Mouse (Mus musculus): ENCODE measurements around the gene Sema6b.

Sema6b gene

DNA sequence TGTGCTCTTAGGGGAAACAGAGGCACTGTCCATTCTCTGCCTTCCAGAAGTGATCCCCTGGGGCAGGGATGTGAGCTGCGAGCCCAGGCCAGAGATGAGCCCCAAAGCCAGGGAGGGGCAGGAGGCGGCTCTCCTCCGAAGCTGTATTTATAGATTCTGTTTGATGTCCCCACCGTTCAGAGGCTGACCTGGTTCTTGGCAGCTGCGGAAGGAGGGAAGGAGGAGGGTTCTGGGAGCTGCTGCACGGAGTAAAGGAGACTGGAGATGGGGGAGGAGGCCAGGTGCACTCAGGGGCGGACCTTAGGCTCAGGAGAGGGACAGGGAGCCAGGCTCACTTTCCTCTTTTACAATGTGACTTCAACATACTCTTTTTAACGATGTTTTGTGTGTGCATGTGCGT, 6.0 kb upstream of the Sema6b start:
- no peak for DNase-seq (ENCODE audit: low spot score)

DNA sequence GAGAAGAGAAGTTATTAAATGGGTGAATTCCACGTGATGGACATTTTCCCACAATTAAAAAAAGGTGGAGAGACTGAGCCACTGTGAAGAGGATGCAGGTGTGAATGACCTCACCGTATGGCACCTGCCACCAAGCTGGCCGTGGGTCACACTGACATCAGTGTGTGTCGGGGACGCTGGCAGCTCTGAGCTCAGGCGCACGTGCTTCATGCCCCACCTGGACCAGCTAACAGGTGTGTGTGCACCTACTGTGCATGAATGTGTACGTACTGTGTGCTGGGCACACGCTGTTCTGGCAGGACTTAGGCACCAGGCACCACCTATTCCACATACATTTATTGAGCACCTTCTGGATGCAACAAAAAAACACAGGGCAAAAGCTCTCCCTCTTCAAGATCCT, 4.4 kb upstream of the Sema6b start:
- DNase-seq (ENCODE audit: low spot score), result no peak

GRCm38 (mm10) chr17:56141702-56142605, 1.8 kb upstream of the Sema6b start:
- no peak for DNase-seq (ENCODE audit: low spot score)

DNA sequence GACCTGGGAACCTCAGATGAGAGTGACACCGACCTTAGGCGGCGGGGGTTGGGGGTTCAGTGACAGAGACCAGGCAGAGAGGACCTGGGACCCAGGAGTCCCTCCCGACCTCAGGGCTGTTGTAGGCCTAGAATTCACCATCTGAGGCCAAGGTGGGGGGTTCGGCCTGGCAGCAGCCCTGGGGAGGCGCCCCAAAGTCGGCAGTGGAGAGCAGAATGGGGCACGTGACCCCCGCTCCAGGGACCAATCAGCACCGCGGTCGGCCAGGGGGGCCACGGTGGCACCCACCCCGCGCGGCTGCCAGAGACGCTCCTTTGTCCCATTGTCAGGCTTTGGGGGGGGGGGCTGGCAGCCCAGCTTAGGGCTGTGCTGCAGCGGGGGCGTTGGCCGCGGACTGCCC, 788 bp downstream of the Sema6b start:
- DNase-seq (ENCODE audit: low spot score), result no peak

- no peak for DNase-seq (ENCODE audit: low spot score)
Observed at GRCm38 (mm10) chr17:56137839-56138613, 2.1 kb downstream of the Sema6b start.

DNA sequence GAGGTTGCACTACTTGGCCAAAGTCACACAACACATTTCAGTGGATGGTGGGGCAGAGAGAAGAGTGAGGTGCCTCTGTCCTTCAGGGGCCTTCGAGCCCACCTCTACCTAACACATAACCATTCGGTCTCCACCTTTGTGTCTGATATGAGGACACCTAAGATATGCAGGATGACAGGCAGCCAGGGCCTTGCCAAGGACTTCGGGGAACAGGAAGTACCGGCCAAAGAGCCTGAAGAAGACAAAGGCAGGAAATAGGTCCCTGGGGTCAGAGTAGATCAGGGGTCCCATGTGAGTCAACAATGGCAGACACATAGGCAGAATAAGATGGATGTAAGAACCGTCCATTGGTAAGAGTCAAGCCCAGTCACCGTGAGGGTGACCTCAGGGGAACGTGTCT, 3.6 kb downstream of the Sema6b start:
- no peak for DNase-seq (ENCODE audit: low spot score)

GRCm38 (mm10) chr17:56134463-56134971, 5.6 kb downstream of the Sema6b start:
- DNase-seq (ENCODE audit: low spot score), result no peak

GRCm38 (mm10) chr17:56133457-56134363, 6.4 kb downstream of the Sema6b start:
- DNase-seq (ENCODE audit: low spot score), result no peak

DNA sequence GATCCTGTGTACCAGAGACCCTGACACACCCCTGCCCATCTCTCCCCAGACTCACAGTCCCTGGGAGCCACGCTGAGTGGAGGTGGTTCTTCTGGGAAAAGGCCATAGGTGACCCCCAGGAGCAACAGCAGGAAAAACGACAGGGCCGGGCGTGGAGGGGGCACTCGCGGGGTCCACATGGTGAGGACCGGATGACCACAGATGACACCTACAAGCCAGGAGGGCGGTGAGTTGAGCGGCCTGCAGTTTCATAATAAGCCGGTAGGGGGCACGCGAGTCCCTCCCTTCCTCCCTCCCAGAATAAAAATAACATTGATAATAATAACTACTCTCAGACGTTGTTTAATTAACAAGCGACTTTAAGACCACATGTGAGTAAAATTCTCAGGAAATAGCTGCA, 7.5 kb downstream of the Sema6b start:
- no peak for DNase-seq (ENCODE audit: low spot score)

- DNase-seq (ENCODE audit: low spot score), result no peak
Observed at GRCm38 (mm10) chr17:56131814-56132213, 8.3 kb downstream of the Sema6b start.

GRCm38 (mm10) chr17:56131136-56131535, 9.0 kb downstream of the Sema6b start:
- DNase-seq (ENCODE audit: low spot score), result no peak

GRCm38 (mm10) chr17:56128246-56128645, 11.9 kb downstream of the Sema6b start:
- DNase-seq (ENCODE audit: low spot score), result no peak

GRCm38 (mm10) chr17:56126175-56126574, 14.0 kb downstream of the Sema6b start:
- no peak for DNase-seq (ENCODE audit: low spot score)

DNA sequence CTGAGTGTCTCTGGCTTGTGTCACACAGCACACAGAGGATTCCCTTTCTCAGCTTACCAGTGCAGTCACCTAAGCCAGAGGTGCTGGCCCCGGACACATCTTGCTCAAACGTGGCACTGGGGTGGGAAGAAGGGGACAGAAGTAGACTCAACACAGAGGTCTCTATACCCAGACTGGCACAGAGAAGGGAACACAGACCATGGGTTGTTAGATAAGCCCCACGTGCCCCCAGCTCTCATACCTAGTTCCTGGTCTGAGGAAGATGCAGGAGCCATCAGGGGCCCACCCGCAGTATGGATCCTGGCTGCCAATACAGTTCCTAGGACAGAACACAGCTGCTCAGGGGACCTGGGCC, 14.9 kb downstream of the Sema6b start:
- DNase-seq (ENCODE audit: low spot score), result no peak

DNA sequence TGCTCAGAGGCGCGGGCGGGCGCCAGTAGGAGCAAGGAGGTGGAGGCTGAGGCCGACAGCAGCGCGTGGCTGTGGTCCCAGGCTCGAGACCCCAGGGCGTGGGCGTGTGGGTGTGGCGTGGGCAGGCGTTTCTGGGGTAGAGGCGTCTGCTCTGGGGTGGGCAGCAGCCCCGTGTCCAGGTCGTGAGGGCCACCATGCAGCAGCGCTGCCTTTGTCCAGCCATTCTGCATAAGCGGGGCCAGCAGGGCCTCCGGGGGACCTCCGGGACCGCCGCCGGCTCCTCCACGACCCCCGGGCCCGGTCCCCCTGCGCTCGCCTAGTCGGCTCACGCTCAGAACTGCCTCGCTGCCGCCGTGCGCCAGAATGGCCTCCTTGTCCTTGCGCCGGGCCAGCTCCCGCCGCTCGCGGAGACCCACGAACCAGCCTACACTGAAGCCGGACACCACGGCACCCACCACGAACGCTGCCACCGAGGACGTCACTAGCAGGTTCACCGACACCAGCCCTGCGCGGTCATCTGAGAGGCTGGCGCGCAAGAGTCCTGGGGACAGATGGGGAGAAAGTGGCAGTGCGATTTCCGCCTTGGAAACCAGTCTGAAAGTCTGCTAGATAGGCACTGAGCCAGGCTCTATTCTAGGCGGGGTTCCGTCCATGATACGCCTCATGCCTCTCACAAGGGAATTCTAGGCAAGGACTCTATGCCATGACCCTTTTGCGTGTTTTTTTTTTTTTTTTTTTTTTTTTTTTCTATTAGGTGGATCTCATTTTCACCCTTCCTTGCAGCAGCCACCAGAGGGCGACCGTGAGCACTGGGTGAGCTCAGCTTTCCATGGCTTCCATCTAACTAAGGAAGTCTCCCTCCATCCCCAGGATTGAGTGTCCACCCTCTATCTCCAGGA, 15.5 kb downstream of the Sema6b start:
- DNase-seq (ENCODE audit: low spot score), result no peak

GRCm38 (mm10) chr17:56123681-56124340, 16.3 kb downstream of the Sema6b start:
- no peak for DNase-seq (ENCODE audit: low spot score)

DNA sequence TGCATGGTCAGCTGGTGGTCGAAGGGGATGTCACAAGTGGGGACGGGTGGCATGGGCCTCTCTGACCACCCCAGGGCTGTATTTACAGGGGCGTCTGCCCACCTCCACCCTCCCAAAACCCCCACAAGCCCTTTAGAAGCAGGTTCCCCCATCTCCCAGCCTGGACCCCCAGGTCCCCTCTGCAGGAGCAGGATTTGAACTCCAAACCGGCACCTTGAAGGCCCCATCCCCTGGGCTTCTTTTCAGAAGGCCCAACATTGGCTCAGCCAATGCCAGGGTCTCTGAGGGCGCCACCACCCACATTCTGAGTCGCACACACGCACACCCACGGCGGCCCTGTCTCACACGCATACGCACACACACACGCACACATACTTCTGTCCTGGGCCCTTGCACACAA, 17.0 kb downstream of the Sema6b start:
- no peak for DNase-seq (ENCODE audit: low spot score)

DNA sequence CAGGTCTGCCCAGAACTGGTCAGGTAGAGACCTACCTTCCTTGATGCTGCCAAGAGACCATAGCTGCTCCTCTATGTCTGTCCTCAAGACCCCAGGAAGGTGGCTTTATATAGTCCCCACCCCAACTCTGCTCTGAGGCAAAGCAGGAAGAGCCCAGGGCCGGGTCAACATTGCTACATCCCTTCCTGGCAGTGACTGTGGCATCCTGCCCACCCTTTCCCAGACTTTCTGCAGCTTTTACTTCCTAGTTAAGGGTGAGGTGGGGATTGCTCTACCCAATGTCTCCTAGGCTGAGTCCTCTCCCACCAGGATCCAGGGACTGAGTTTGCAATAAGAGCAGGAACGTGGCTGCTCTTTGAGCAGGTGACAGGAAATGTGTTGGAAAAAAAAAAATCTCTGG, 18.3 kb downstream of the Sema6b start, which contains the start of gene Lrg1:
Lrg1 (minus strand) TSS at position 176 of the 400 bp plus-strand sequence.
- no peak for DNase-seq (ENCODE audit: low spot score)

GRCm38 (mm10) chr17:56119981-56120880, 19.9 kb downstream of the Sema6b start:
- DNase-seq (ENCODE audit: low spot score), result no peak
